Mouse (Mus musculus) MEL (cell line): Measurements from ENCODE around the gene Cnst. TPM values are rescaled to one million over a fixed set of nuclear protein-coding genes. Genes with fewer than 3 reads are reported as not detected.
A peak's percentile ranks its signal among the peaks of the same experiment; 100 is the strongest.

ENCODE experiments used
- DNase-seq: peaks from one replicate; pipeline ENCODE4 v3.0.0; 2011; ENCODE audit warnings: low read depth, low spot score
- H3K27ac ChIP-seq: 2 replicates; pipeline ENCODE4 v1.5.1; 2012; ENCODE audit warnings: low read depth, mild to moderate bottlenecking, control low read depth, low read length, moderate library complexity; ENCODE audit not compliant: control insufficient read depth
- H3K27me3 ChIP-seq, 2 experiments: fragments of 150-350 bp in 1 of 2; sonication (generic) in 1 of 2; 2 replicates each; pipeline ENCODE4 v1.6.1; 2012; ENCODE audit warnings: low read length in 2 of 2, mild to moderate bottlenecking in 2 of 2, improper control_type of control experiment in 1 of 2, moderate library complexity in 1 of 2; ENCODE audit not compliant: insufficient read depth in 2 of 2, control insufficient read depth in 1 of 2
- H3K36me3 ChIP-seq, 2 experiments: 2 replicates each; pipeline ENCODE4 v1.6.1; 2012 to 2014; ENCODE audit warnings: low read length in 2 of 2, improper control_type of control experiment in 1 of 2, inconsistent platforms in 1 of 2, mild to moderate bottlenecking in 1 of 2; ENCODE audit not compliant: insufficient read depth in 2 of 2, control insufficient read depth in 1 of 2
- H3K4me1 ChIP-seq, 2 experiments: fragments of 150-350 bp in 1 of 2; sonication (generic) in 1 of 2; 2 replicates each; pipeline ENCODE4 v1.6.1; 2012; ENCODE audit warnings: low read length in 2 of 2, improper control_type of control experiment in 1 of 2, mild to moderate bottlenecking in 1 of 2; ENCODE audit not compliant: insufficient read depth in 2 of 2, control insufficient read depth in 1 of 2
- H3K4me3 ChIP-seq, 2 experiments: fragments of 150-350 bp in 1 of 2; sonication (generic) in 1 of 2; 2 replicates each; pipeline ENCODE4 v1.5.1; 2012; ENCODE audit warnings: low read depth in 2 of 2, low read length in 2 of 2, mild to moderate bottlenecking in 2 of 2, moderate library complexity in 2 of 2, control low read depth in 1 of 2, improper control_type of control experiment in 1 of 2; ENCODE audit not compliant: control insufficient read depth in 1 of 2, insufficient read depth in 1 of 2
- H3K79me2 ChIP-seq: 2 replicates; pipeline ENCODE4 v1.6.1; 2012; ENCODE audit warnings: mild to moderate bottlenecking, low read length, moderate library complexity; ENCODE audit not compliant: control insufficient read depth, poor library complexity, insufficient read depth
- H3K9ac ChIP-seq: 2 replicates; pipeline ENCODE4 v1.6.1; 2012; ENCODE audit warnings: low read depth, mild to moderate bottlenecking, control low read depth, low read length, moderate library complexity; ENCODE audit not compliant: control insufficient read depth, poor library complexity, severe bottlenecking
- H3K9me3 ChIP-seq: fragments of 150-350 bp; sonication (generic); replicated peaks from 2 replicates; pipeline ENCODE4 v1.6.1; 2012; ENCODE audit warnings: mild to moderate bottlenecking, low read length, improper control_type of control experiment, moderate library complexity; ENCODE audit not compliant: insufficient read depth
- CHD1 ChIP-seq: IDR thresholded peaks from 2 replicates; pipeline ENCODE4 v1.6.1; 2012; ENCODE audit warnings: low read depth, mild to moderate bottlenecking, inconsistent platforms, low read length, improper control_type of control experiment
- CHD2 ChIP-seq: IDR thresholded peaks from 2 replicates; pipeline ENCODE4 v1.6.1; 2011; ENCODE audit warnings: low read length, improper control_type of control experiment
- CTCF ChIP-seq, 3 experiments: IDR thresholded peaks in 2 of 3; conservative IDR thresholded peaks in 1 of 3; 2 replicates each; pipeline ENCODE4 v1.5.1; 2011 to 2012; ENCODE audit warnings: low read length in 3 of 3, low read depth in 2 of 3, mild to moderate bottlenecking in 2 of 3, improper control_type of control experiment in 1 of 3, inconsistent platforms in 1 of 3, mixed read lengths in 1 of 3, moderate library complexity in 1 of 3; ENCODE audit not compliant: control insufficient read depth in 1 of 3, insufficient read depth in 1 of 3, poor library complexity in 1 of 3, severe bottlenecking in 1 of 3
- ELF1 ChIP-seq: IDR thresholded peaks from 2 replicates; pipeline ENCODE4 v1.6.1; 2014; ENCODE audit warnings: low read depth, mild to moderate bottlenecking, inconsistent platforms, low read length, improper control_type of control experiment, moderate library complexity
- EP300 ChIP-seq, 2 experiments: IDR thresholded peaks; 2 replicates each; pipeline ENCODE4 v1.6.1; 2011; ENCODE audit warnings: improper control_type of control experiment in 2 of 2, low read length in 2 of 2, low read depth in 1 of 2, mild to moderate bottlenecking in 1 of 2
- ETS1 ChIP-seq: IDR thresholded peaks from 2 replicates; pipeline ENCODE4 v1.6.1; 2012; ENCODE audit warnings: low read depth, mild to moderate bottlenecking, inconsistent platforms, low read length, improper control_type of control experiment, moderate library complexity
- GATA1 ChIP-seq: IDR thresholded peaks from 2 replicates; pipeline ENCODE4 v1.6.1; 2011; ENCODE audit warnings: low read depth, low read length, improper control_type of control experiment
- HCFC1 ChIP-seq: IDR thresholded peaks from 2 replicates; pipeline ENCODE4 v1.6.1; 2012; ENCODE audit warnings: low read depth, mild to moderate bottlenecking, inconsistent platforms, low read length, improper control_type of control experiment, moderate library complexity
- JUND ChIP-seq: IDR thresholded peaks from 2 replicates; pipeline ENCODE4 v1.6.1; 2011; ENCODE audit warnings: low read depth, mild to moderate bottlenecking, improper control_type of control experiment, low read length
- MAFK ChIP-seq: IDR thresholded peaks from 2 replicates; pipeline ENCODE4 v1.6.1; 2011; ENCODE audit warnings: low read depth, mild to moderate bottlenecking, low read length, improper control_type of control experiment, borderline replicate concordance
- MAX ChIP-seq: IDR thresholded peaks from 2 replicates; pipeline ENCODE4 v1.6.1; 2011; ENCODE audit warnings: low read length, improper control_type of control experiment
- MAZ ChIP-seq: IDR thresholded peaks from 2 replicates; pipeline ENCODE4 v1.6.1; 2012; ENCODE audit warnings: low read depth, mild to moderate bottlenecking, inconsistent platforms, low read length, improper control_type of control experiment
- MXI1 ChIP-seq: IDR thresholded peaks from 2 replicates; pipeline ENCODE4 v1.6.1; 2011; ENCODE audit warnings: mild to moderate bottlenecking, low read depth, low read length, improper control_type of control experiment
- MYB ChIP-seq: IDR thresholded peaks from 2 replicates; pipeline ENCODE4 v1.6.1; 2011; ENCODE audit warnings: mild to moderate bottlenecking, low read depth, low read length, improper control_type of control experiment
- NELFE ChIP-seq: IDR thresholded peaks from 2 replicates; pipeline ENCODE4 v1.6.1; 2011; ENCODE audit warnings: low read depth, low read length, improper control_type of control experiment
- NRF1 ChIP-seq: IDR thresholded peaks from 2 replicates; pipeline ENCODE4 v1.6.1; 2014; ENCODE audit warnings: low read depth, mild to moderate bottlenecking, inconsistent platforms, low read length, improper control_type of control experiment, moderate library complexity; ENCODE audit not compliant: poor library complexity, insufficient read depth, severe bottlenecking
- POLR2A ChIP-seq, 2 experiments: IDR thresholded peaks; 2 replicates each; pipeline ENCODE4 v1.6.1; 2011 to 2012; ENCODE audit warnings: low read length in 2 of 2, mild to moderate bottlenecking in 2 of 2, control low read depth in 1 of 2, improper control_type of control experiment in 1 of 2, low read depth in 1 of 2, moderate library complexity in 1 of 2; ENCODE audit not compliant: control insufficient read depth in 1 of 2, insufficient read depth in 1 of 2, poor library complexity in 1 of 2
- POLR2AphosphoS2 ChIP-seq: IDR thresholded peaks from 2 replicates; pipeline ENCODE4 v1.6.1; 2011; ENCODE audit warnings: low read length, improper control_type of control experiment
- RAD21 ChIP-seq: IDR thresholded peaks from 2 replicates; pipeline ENCODE4 v1.6.1; 2011; ENCODE audit warnings: mild to moderate bottlenecking, low read depth, low read length, improper control_type of control experiment
- SIN3A ChIP-seq: IDR thresholded peaks from 2 replicates; pipeline ENCODE4 v1.6.1; 2012; ENCODE audit warnings: low read length, improper control_type of control experiment, inconsistent platforms
- SMC3 ChIP-seq: IDR thresholded peaks from 2 replicates; pipeline ENCODE4 v1.6.1; 2011; ENCODE audit warnings: low read depth, low read length, improper control_type of control experiment
- TBP ChIP-seq: IDR thresholded peaks from 2 replicates; pipeline ENCODE4 v1.8.0; 2011; ENCODE audit warnings: low read depth, low read length, improper control_type of control experiment
- TCF12 ChIP-seq: IDR thresholded peaks from 2 replicates; pipeline ENCODE4 v1.6.1; 2014; ENCODE audit warnings: low read depth, mild to moderate bottlenecking, inconsistent platforms, low read length, improper control_type of control experiment, moderate library complexity
- UBTF ChIP-seq: IDR thresholded peaks from 2 replicates; pipeline ENCODE4 v1.6.1; 2012; ENCODE audit warnings: low read depth, mild to moderate bottlenecking, inconsistent platforms, low read length, improper control_type of control experiment, moderate library complexity, borderline replicate concordance; ENCODE audit not compliant: insufficient read depth
- USF1 ChIP-seq: IDR thresholded peaks from 2 replicates; pipeline ENCODE4 v1.6.1; 2014; ENCODE audit warnings: low read depth, mild to moderate bottlenecking, inconsistent platforms, low read length, improper control_type of control experiment, moderate library complexity
- ZC3H11A ChIP-seq: IDR thresholded peaks from 2 replicates; pipeline ENCODE4 v1.6.1; 2012; ENCODE audit warnings: low read depth, mild to moderate bottlenecking, inconsistent platforms, low read length, improper control_type of control experiment
- polyA plus RNA-seq, 2 experiments: library from polyadenylated mRNA; stranded (reverse) in 1 of 2; unstranded in 1 of 2; fragments of >175 nt in 1 of 2; fragments of >200 nt in 1 of 2; gene quantifications; 2 replicates each; pipeline versions ENCODE4 v1.2.1 to v1.2.4; 2012; ENCODE audit warnings: low replicate concordance in 2 of 2, low read depth in 1 of 2; ENCODE audit not compliant: insufficient read length in 2 of 2, insufficient read depth in 1 of 2, missing spikeins in 1 of 2
- total RNA-seq: library from RNA; depleted of rRNA; stranded (reverse); fragments of 300-350 nt; gene quantifications from 2 replicates; pipeline ENCODE4 v1.2.3, GENCODE M21; 2012

Cnst gene
- total and polyA plus RNA-seq, 3 experiments = 10.4 to 12.1 TPM; not detected in 1

- Histone ChIP-seq H3K79me2 (no peaks in the 10 kb centered on the region), H3K9me3 (no peaks in the 10 kb centered on the region), H3K27ac (no peak overlapping the region), H3K4me1 (peaks cover 3 to 13% of the 10 kb centered on the region in 2 experiments; a peak in 3 of 4 replicates), H3K27me3 (no peaks in the 10 kb centered on the region), H3K9ac (no peak overlapping the region), H3K4me3 (no peak overlapping the region), H3K36me3 (peaks cover 0 to 5% of the 10 kb centered on the region in 2 experiments; a peak in 2 of 4 replicates)
- peak; percentile 76 for DNase-seq
- TF ChIP-seq MYB (no peak), ZC3H11A (peak; percentile 59), TBP (no peak), EP300 (IDR thresholded peaks at IDR 0.05; ENCODE audit: low read depth in 1 of 2, low read length in 2 of 2) (no peak), MAFK (no peak), CTCF (IDR thresholded peaks at IDR 0.05 in 2 of 3, conservative IDR thresholded peaks at IDR 0.05 in 1 of 3; ENCODE audit: control insufficient read depth in 1 of 3, insufficient read depth in 1 of 3, low read depth in 2 of 3, low read length in 3 of 3, poor library complexity in 1 of 3, severe bottlenecking in 1 of 3) (peak; percentile 56 to 83 (median 81)), SMC3 (peak; percentile 74), NRF1 (no peak), MXI1 (no peak), POLR2A (IDR thresholded peaks at IDR 0.05; ENCODE audit: control insufficient read depth in 1 of 2, insufficient read depth in 1 of 2, low read depth in 1 of 2, low read length in 2 of 2, poor library complexity in 1 of 2) (no peak), RAD21 (peak; percentile 66), ELF1 (no peak), SIN3A (no peak), NELFE (no peak)
Observed at GRCm38 (mm10) chr1:179624354-179624753, 78.2 kb downstream of the Cnst start.

GRCm38 (mm10) chr1:179627855-179628254, 81.7 kb downstream of the Cnst start:
- H3K27me3 ChIP-seq = no peaks in the 10 kb centered on the region

More at GRCm38 (mm10) chr1:179627855-179628254, 81.7 kb downstream of the Cnst start:
- H3K27ac ChIP-seq = no peak overlapping the region
- H3K36me3 ChIP-seq = peaks cover 0 to 5% of the 10 kb centered on the region in 2 experiments; a peak in 2 of 4 replicates
- H3K9ac ChIP-seq = no peak overlapping the region
- TF ChIP-seq USF1 (no peak), SIN3A (no peak), ZC3H11A (no peak), CHD1 (no peak), CHD2 (no peak), NRF1 (no peak), TBP (no peak), MAZ (no peak), JUND (no peak), ETS1 (no peak), POLR2AphosphoS2 (no peak), SMC3 (no peak), HCFC1 (no peak), ELF1 (no peak), UBTF (no peak), GATA1 (no peak), MAFK (no peak), MAX (no peak), TCF12 (no peak), CTCF (IDR thresholded peaks at IDR 0.05 in 2 of 3, conservative IDR thresholded peaks at IDR 0.05 in 1 of 3; ENCODE audit: control insufficient read depth in 1 of 3, insufficient read depth in 1 of 3, low read depth in 2 of 3, low read length in 3 of 3, poor library complexity in 1 of 3, severe bottlenecking in 1 of 3) (no peak)
- peaks cover 3 to 13% of the 10 kb centered on the region in 2 experiments; a peak in 3 of 4 replicates for H3K4me1 ChIP-seq
- no peak for DNase-seq
- no peak overlapping the region for H3K4me3 ChIP-seq
- H3K9me3 ChIP-seq = no peaks in the 10 kb centered on the region
- H3K79me2 ChIP-seq = no peaks in the 10 kb centered on the region
